Mouse (Mus musculus): ENCODE measurements at regions not wholly inside any gene's neighbourhood (a gene's known extent, or its start where the extent isn't known, plus 50 kb on each side); places are given as distances from the start of the nearest gene placed in this dataset.

DNA sequence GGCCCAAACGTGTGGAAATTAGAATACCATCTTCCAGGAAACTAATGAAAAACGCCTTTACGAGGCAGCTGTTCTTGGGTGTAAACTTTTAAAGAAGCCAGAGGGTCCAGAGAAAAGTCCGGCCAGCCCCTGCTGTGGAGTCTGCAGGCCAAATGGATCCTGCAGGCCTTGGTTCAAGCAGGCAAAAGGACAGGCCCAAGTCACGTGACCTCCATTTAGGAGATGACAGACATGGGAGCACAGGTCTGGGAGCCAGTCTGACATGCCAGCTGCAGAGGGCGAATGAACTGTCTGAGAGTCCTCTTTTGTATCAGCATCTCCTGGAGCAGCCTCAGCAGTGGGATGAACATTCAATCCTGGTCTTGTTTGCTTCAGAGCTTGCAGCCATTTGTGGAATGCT is 58.0 kb upstream of the Col5a1 start:
- Histone ChIP-seq H3K4me3 (no peak overlapping the region), H3K4me2 (ENCODE audit: low read depth) (peak overlapping the region; percentile 12), H3K36me3 (ENCODE audit: control insufficient read depth, insufficient read depth) (no peaks in the 10 kb centered on the region), H3K27me3 (ENCODE audit: control insufficient read depth, insufficient read depth, insufficient read length) (no peaks in the 10 kb centered on the region), H3ac (ENCODE audit: control insufficient read depth, insufficient read length) (no peak overlapping the region), H3K79me2 (ENCODE audit: control insufficient read depth, insufficient read depth) (no peaks in the 10 kb centered on the region)
- TF ChIP-seq USF1 (IDR thresholded peaks at IDR 0.05; ENCODE audit: low read depth) (peak; percentile 30), SRF (IDR thresholded peaks at IDR 0.05; ENCODE audit: control insufficient read depth, insufficient read length, low read depth) (no peak), POLR2A (IDR thresholded peaks at IDR 0.05; ENCODE audit: insufficient read length, low read depth) (no peak), MYOD1 (IDR thresholded peaks at IDR 0.05; ENCODE audit: control insufficient read depth in 1 of 3, insufficient read length in 2 of 3, low read depth in 2 of 3) (no peak), E2F4 (IDR thresholded peaks at IDR 0.05; ENCODE audit: insufficient read depth) (no peak), MYOG (IDR thresholded peaks at IDR 0.05; ENCODE audit: control insufficient read depth in 1 of 3, insufficient read depth in 1 of 3, insufficient read length in 2 of 3, low read depth in 2 of 3) (no peak)

DNA sequence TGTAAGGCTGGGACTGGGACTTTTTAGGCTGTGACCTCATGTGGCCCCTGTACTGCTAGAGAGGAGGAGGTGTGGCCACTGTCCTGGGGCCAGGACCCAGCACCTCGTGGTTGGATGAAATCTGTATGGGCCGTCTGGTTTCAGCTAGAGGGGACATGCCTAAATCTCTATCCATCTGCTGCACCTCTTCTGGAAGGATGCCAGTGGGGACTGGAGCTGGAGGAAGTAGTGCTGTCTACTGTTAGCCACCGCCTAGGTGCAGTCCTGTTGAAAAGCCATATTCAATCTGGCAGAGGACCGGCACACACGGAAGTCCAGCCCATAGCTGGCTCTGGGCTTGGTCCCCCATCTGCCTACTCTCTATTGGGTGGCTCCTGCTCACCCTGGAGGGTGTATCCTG is 56.7 kb upstream of the Col5a1 start:
- Histone ChIP-seq H3ac (ENCODE audit: control insufficient read depth, insufficient read length) (no peak overlapping the region), H3K27me3 (ENCODE audit: control insufficient read depth, insufficient read depth, insufficient read length) (no peaks in the 10 kb centered on the region), H3K4me3 (no peak overlapping the region), H3K4me2 (ENCODE audit: low read depth) (no peak overlapping the region), H3K36me3 (ENCODE audit: control insufficient read depth, insufficient read depth) (no peaks in the 10 kb centered on the region), H3K79me2 (ENCODE audit: control insufficient read depth, insufficient read depth) (no peaks in the 10 kb centered on the region)
- TF ChIP-seq REST (IDR thresholded peaks at IDR 0.05; ENCODE audit: insufficient read depth, insufficient read length) (no peak), POLR2AphosphoS2 (IDR thresholded peaks at IDR 0.05; ENCODE audit: insufficient read length, low read depth) (no peak), MYOD1 (IDR thresholded peaks at IDR 0.05; ENCODE audit: control insufficient read depth in 1 of 3, insufficient read length in 2 of 3, low read depth in 2 of 3) (no peak), E2F4 (IDR thresholded peaks at IDR 0.05; ENCODE audit: insufficient read depth) (no peak), SRF (IDR thresholded peaks at IDR 0.05; ENCODE audit: control insufficient read depth, insufficient read length, low read depth) (no peak), TCF12 (IDR thresholded peaks at IDR 0.05; ENCODE audit: insufficient read depth, poor library complexity, severe bottlenecking) (no peak), MAX (IDR thresholded peaks at IDR 0.05; ENCODE audit: low read depth) (no peak), POLR2A (IDR thresholded peaks at IDR 0.05; ENCODE audit: insufficient read length, low read depth) (no peak), CEBPB (IDR thresholded peaks at IDR 0.05; ENCODE audit: insufficient read depth, poor library complexity, severe bottlenecking) (no peak)

DNA sequence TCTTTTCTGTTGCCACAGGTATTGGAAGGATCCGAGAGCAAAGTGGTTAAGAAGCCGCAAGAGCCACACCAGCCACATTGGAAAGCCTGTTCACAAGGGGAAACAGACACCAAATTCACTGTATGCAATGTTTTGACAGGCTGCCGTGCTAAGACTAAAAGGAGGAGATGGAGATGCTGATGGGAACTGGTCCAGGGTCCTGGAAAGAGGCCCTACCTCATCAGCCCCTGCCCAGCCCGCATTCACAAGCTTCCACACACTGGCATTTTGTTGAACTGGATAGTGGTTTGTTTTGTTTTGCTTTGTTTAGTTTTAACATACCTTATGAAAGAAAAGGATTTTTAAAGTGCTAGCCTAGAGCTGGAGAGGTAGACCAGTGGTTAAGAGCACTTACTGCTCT is 51.3 kb upstream of the Col5a1 start:
- H3K4me2 ChIP-seq (ENCODE audit: low read depth): peak overlapping the region; percentile 60
- no peaks in the 10 kb centered on the region for H3K27me3 ChIP-seq (ENCODE audit: control insufficient read depth, insufficient read depth, insufficient read length)
- H3ac ChIP-seq (ENCODE audit: control insufficient read depth, insufficient read length): no peak overlapping the region
- H3K79me2 ChIP-seq (ENCODE audit: control insufficient read depth, insufficient read depth): no peaks in the 10 kb centered on the region
- no peak overlapping the region for H3K4me3 ChIP-seq
- H3K36me3 ChIP-seq (ENCODE audit: control insufficient read depth, insufficient read depth): no peaks in the 10 kb centered on the region
- no peak for TF ChIP-seq E2F4 (IDR thresholded peaks at IDR 0.05; ENCODE audit: insufficient read depth)
- no peak for TF ChIP-seq TCF3 (IDR thresholded peaks at IDR 0.05; ENCODE audit: insufficient read length, low read depth)
- no peak for TF ChIP-seq POLR2A (IDR thresholded peaks at IDR 0.05; ENCODE audit: insufficient read length, low read depth)
- no peak for TF ChIP-seq CEBPB (IDR thresholded peaks at IDR 0.05; ENCODE audit: insufficient read depth, poor library complexity, severe bottlenecking)
- no peak for TF ChIP-seq MYOD1 (IDR thresholded peaks at IDR 0.05; ENCODE audit: control insufficient read depth in 1 of 3, insufficient read length in 2 of 3, low read depth in 2 of 3)
- no peak for TF ChIP-seq POLR2AphosphoS2 (IDR thresholded peaks at IDR 0.05; ENCODE audit: insufficient read length, low read depth)
- no peak for TF ChIP-seq SRF (IDR thresholded peaks at IDR 0.05; ENCODE audit: control insufficient read depth, insufficient read length, low read depth)
- no peak for TF ChIP-seq TCF12 (IDR thresholded peaks at IDR 0.05; ENCODE audit: insufficient read depth, poor library complexity, severe bottlenecking)
- no peak for TF ChIP-seq USF1 (IDR thresholded peaks at IDR 0.05; ENCODE audit: low read depth)
- no peak for TF ChIP-seq REST (IDR thresholded peaks at IDR 0.05; ENCODE audit: insufficient read depth, insufficient read length)
- no peak for TF ChIP-seq MAX (IDR thresholded peaks at IDR 0.05; ENCODE audit: low read depth)

DNA sequence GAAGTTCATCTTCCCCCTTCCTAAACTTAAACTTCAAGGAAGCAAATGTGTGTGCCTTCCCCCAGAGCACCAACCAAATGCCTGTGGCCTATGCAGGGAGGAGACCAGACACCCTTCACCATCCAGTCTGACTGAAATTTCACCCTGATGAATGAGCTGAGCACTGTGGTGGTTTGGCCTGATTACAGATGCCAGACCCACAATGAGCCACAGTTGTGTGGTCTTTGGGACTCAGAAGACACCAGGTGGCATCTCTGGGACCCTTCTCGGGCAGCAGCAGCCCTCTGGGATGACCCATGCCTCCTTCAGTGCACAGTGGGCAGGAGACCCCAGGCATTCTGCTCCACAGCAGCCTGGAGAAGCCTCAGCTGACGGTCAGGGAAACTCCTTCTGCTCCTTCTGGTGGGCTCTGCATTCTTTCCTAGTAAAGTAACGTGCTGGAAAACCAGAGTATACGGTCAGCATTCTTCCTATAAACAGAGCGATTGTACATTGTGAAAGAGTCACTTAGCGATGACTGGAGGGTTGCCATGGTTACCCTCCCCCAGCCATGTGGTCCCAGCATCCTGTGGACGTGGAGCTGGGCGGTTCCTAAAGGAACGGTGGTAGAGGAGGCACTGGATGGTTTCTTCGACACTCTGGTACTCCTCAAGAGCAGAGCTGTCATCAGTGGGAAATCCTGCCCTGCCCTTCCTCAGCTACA is 50.3 kb upstream of the Col5a1 start:
- H3ac ChIP-seq (ENCODE audit: control insufficient read depth, insufficient read length): no peak overlapping the region
- no peaks in the 10 kb centered on the region for H3K27me3 ChIP-seq (ENCODE audit: control insufficient read depth, insufficient read depth, insufficient read length)
- H3K4me2 ChIP-seq (ENCODE audit: low read depth): peak overlapping the region; percentile 60
- TF ChIP-seq REST (IDR thresholded peaks at IDR 0.05; ENCODE audit: insufficient read depth, insufficient read length): no peak
- peak; percentile 18 for TF ChIP-seq POLR2A (IDR thresholded peaks at IDR 0.05; ENCODE audit: insufficient read length, low read depth)
- peak in 2 of 3 experiments; percentile 5 to 58 for TF ChIP-seq MYOG (IDR thresholded peaks at IDR 0.05; ENCODE audit: control insufficient read depth in 1 of 3, insufficient read depth in 1 of 3, insufficient read length in 2 of 3, low read depth in 2 of 3)
- TF ChIP-seq MYOD1 (IDR thresholded peaks at IDR 0.05; ENCODE audit: control insufficient read depth in 1 of 3, insufficient read length in 2 of 3, low read depth in 2 of 3): peak in 2 of 3 experiments; percentile 68 to 70
- peak; percentile 70 for TF ChIP-seq CEBPB (IDR thresholded peaks at IDR 0.05; ENCODE audit: insufficient read depth, poor library complexity, severe bottlenecking)
- no peak for TF ChIP-seq MAX (IDR thresholded peaks at IDR 0.05; ENCODE audit: low read depth)
- TF ChIP-seq POLR2AphosphoS2 (IDR thresholded peaks at IDR 0.05; ENCODE audit: insufficient read length, low read depth): peak; percentile 37
- no peak overlapping the region for H3K4me3 ChIP-seq
- no peaks in the 10 kb centered on the region for H3K36me3 ChIP-seq (ENCODE audit: control insufficient read depth, insufficient read depth)
- H3K79me2 ChIP-seq (ENCODE audit: control insufficient read depth, insufficient read depth): no peaks in the 10 kb centered on the region
